Mouse (Mus musculus): ENCODE data around the gene Paqr7. TPM values are rescaled to one million over a fixed set of nuclear protein-coding genes. Genes with fewer than 3 reads are reported as not detected.

Gene Paqr7
- total and polyA plus RNA-seq, 3 experiments = 9.2 to 14.8 (median 10.3) TPM

GRCm38 (mm10) chr4:134480864-134481263, 15.6 kb upstream of the Paqr7 start:
- Histone ChIP-seq H3K36me3 (replicated peaks) (peaks cover 12% of the 10 kb centered on the region), H3K9me3 (replicated peaks) (no peaks in the 10 kb centered on the region), H3K4me1 (ENCODE audit: insufficient read depth, low read depth, low read length) (peaks cover 15% of the 10 kb centered on the region), H3K27me3 (ENCODE audit: insufficient read depth, low read length) (peaks cover 41% of the 10 kb centered on the region), H3K4me3 (ENCODE audit: low read depth, low read length) (no peak overlapping the region)
- DNase-seq (ENCODE audit: low spot score) = peak; percentile 41
- TF ChIP-seq CTCF (IDR thresholded peaks at IDR 0.05; ENCODE audit: low read depth, low read length) (peak; percentile 84), GATA2 (IDR thresholded peaks at IDR 0.05; ENCODE audit: borderline replicate concordance, low read depth, low read length) (no peak)
- ATAC-seq (ENCODE audit: extremely low read depth, insufficient number of reproducible peaks, low FRiP score, poor library complexity, severe bottlenecking) = no peak

GRCm38 (mm10) chr4:134481270-134481669, 15.2 kb upstream of the Paqr7 start:
- TF ChIP-seq CTCF (IDR thresholded peaks at IDR 0.05; ENCODE audit: low read depth, low read length) (no peak), POLR2AphosphoS5 (IDR thresholded peaks at IDR 0.05; ENCODE audit: insufficient replicate concordance, low read depth, low read length) (no peak), GATA2 (IDR thresholded peaks at IDR 0.05; ENCODE audit: borderline replicate concordance, low read depth, low read length) (no peak), GATA1 (IDR thresholded peaks at IDR 0.05; ENCODE audit: borderline replicate concordance, low read length) (no peak), TAL1 (conservative IDR thresholded peaks at IDR 0.05; ENCODE audit: low read depth, low read length) (no peak)
- H3K4me3 ChIP-seq (ENCODE audit: low read depth, low read length) = no peak overlapping the region
- H3K4me1 ChIP-seq (ENCODE audit: insufficient read depth, low read depth, low read length) = peaks cover 15% of the 10 kb centered on the region
- ATAC-seq (ENCODE audit: extremely low read depth, insufficient number of reproducible peaks, low FRiP score, poor library complexity, severe bottlenecking) (no peak), DNase-seq (ENCODE audit: low spot score) (no peak)
- H3K27me3 ChIP-seq (ENCODE audit: insufficient read depth, low read length) = peaks cover 42% of the 10 kb centered on the region
- H3K36me3 ChIP-seq (replicated peaks) = peaks cover 10% of the 10 kb centered on the region
- H3K9me3 ChIP-seq (replicated peaks) = no peaks in the 10 kb centered on the region

- TF ChIP-seq POLR2AphosphoS5 (IDR thresholded peaks at IDR 0.05; ENCODE audit: insufficient replicate concordance, low read depth, low read length) (no peak), TAL1 (conservative IDR thresholded peaks at IDR 0.05; ENCODE audit: low read depth, low read length) (no peak), CTCF (IDR thresholded peaks at IDR 0.05; ENCODE audit: low read depth, low read length) (no peak), GATA1 (IDR thresholded peaks at IDR 0.05; ENCODE audit: borderline replicate concordance, low read length) (no peak), GATA2 (IDR thresholded peaks at IDR 0.05; ENCODE audit: borderline replicate concordance, low read depth, low read length) (no peak)
- Histone ChIP-seq H3K36me3 (replicated peaks) (no peaks in the 10 kb centered on the region), H3K4me1 (ENCODE audit: insufficient read depth, low read depth, low read length) (peaks cover 12% of the 10 kb centered on the region), H3K9me3 (replicated peaks) (no peaks in the 10 kb centered on the region), H3K27me3 (ENCODE audit: insufficient read depth, low read length) (peaks cover 45% of the 10 kb centered on the region), H3K4me3 (ENCODE audit: low read depth, low read length) (no peak overlapping the region)
- DNase-seq (ENCODE audit: low spot score) (no peak), ATAC-seq (ENCODE audit: extremely low read depth, insufficient number of reproducible peaks, low FRiP score, poor library complexity, severe bottlenecking) (no peak)
These were observed 14.1 kb upstream of the Paqr7 start for GRCm38 (mm10) chr4:134482442-134482841.

DNA sequence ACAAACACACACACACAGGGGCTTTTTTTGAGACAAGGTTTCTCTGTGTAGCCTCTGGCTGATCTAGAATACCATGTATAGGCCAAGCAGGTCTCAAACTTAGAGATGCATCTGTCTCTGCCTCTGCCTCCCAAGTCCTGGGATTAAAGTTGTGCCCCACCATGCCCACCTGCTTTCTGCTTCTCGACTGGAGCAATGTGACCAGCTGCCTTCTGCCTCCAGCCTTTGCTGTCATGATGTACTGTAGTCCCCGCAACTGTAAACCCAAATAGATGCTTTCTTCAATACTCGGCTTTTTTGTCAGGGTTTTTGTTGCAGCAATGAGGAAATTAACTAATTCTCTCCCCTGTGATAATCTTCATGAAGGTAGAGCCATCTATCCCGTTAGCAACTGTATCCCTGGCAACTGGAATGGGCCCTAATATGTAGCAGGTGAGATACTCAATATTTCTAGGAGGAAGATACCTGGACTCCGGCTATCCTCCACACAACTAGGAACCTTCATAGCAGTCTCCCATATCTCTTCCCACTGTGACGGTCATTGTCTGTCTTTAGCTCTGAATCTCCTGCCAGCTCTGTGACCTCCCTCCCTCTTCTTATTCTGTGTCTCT, 13.3 kb upstream of the Paqr7 start:
- TF ChIP-seq POLR2AphosphoS5 (IDR thresholded peaks at IDR 0.05; ENCODE audit: insufficient replicate concordance, low read depth, low read length) (no peak), GATA1 (IDR thresholded peaks at IDR 0.05; ENCODE audit: borderline replicate concordance, low read length) (no peak), CTCF (IDR thresholded peaks at IDR 0.05; ENCODE audit: low read depth, low read length) (no peak), TAL1 (conservative IDR thresholded peaks at IDR 0.05; ENCODE audit: low read depth, low read length) (no peak), GATA2 (IDR thresholded peaks at IDR 0.05; ENCODE audit: borderline replicate concordance, low read depth, low read length) (no peak)
- no peaks in the 10 kb centered on the region for H3K36me3 ChIP-seq (replicated peaks)
- ATAC-seq (ENCODE audit: extremely low read depth, insufficient number of reproducible peaks, low FRiP score, poor library complexity, severe bottlenecking) (no peak), DNase-seq (ENCODE audit: low spot score) (no peak)
- H3K27me3 ChIP-seq (ENCODE audit: insufficient read depth, low read length) = peaks cover 52% of the 10 kb centered on the region
- no peaks in the 10 kb centered on the region for H3K9me3 ChIP-seq (replicated peaks)
- H3K4me1 ChIP-seq (ENCODE audit: insufficient read depth, low read depth, low read length) = peaks cover 11% of the 10 kb centered on the region
- no peak overlapping the region for H3K4me3 ChIP-seq (ENCODE audit: low read depth, low read length)

GRCm38 (mm10) chr4:134483696-134484095, 12.8 kb upstream of the Paqr7 start:
- Histone ChIP-seq H3K27me3 (ENCODE audit: insufficient read depth, low read length) (peaks cover 54% of the 10 kb centered on the region), H3K36me3 (replicated peaks) (no peaks in the 10 kb centered on the region), H3K9me3 (replicated peaks) (no peaks in the 10 kb centered on the region), H3K4me1 (ENCODE audit: insufficient read depth, low read depth, low read length) (peaks cover 8% of the 10 kb centered on the region), H3K4me3 (ENCODE audit: low read depth, low read length) (no peak overlapping the region)
- TF ChIP-seq CTCF (IDR thresholded peaks at IDR 0.05; ENCODE audit: low read depth, low read length) (no peak), GATA2 (IDR thresholded peaks at IDR 0.05; ENCODE audit: borderline replicate concordance, low read depth, low read length) (no peak), GATA1 (IDR thresholded peaks at IDR 0.05; ENCODE audit: borderline replicate concordance, low read length) (no peak), TAL1 (conservative IDR thresholded peaks at IDR 0.05; ENCODE audit: low read depth, low read length) (no peak), POLR2AphosphoS5 (IDR thresholded peaks at IDR 0.05; ENCODE audit: insufficient replicate concordance, low read depth, low read length) (no peak)
- no peak for ATAC-seq (ENCODE audit: extremely low read depth, insufficient number of reproducible peaks, low FRiP score, poor library complexity, severe bottlenecking)
- DNase-seq (ENCODE audit: low spot score) = no peak

DNA sequence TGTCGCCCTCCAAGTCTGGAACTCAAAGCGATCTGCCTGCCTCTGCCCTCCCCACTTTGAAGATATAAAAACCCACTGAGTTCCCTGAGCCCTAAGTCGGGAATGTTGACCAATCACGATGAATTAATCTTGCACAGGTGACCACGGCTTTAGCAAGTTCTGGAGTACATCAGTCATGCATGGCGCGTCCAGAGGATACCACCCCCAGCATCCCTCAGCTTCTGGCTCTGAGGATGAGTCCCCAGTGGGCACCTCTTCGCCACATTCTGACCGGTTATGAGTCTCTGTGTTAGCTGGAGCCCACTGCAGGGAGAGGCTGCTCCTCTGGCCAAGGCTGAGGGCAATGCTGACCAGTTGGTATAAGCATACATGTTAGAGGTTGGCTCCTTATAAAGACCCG, 12.3 kb upstream of the Paqr7 start:
- H3K4me1 ChIP-seq (ENCODE audit: insufficient read depth, low read depth, low read length) = peaks cover 8% of the 10 kb centered on the region
- ATAC-seq (ENCODE audit: extremely low read depth, insufficient number of reproducible peaks, low FRiP score, poor library complexity, severe bottlenecking) (no peak), DNase-seq (ENCODE audit: low spot score) (no peak)
- no peaks in the 10 kb centered on the region for H3K9me3 ChIP-seq (replicated peaks)
- peaks cover 54% of the 10 kb centered on the region for H3K27me3 ChIP-seq (ENCODE audit: insufficient read depth, low read length)
- no peak overlapping the region for H3K4me3 ChIP-seq (ENCODE audit: low read depth, low read length)
- no peaks in the 10 kb centered on the region for H3K36me3 ChIP-seq (replicated peaks)
- no peak for TF ChIP-seq GATA2 (IDR thresholded peaks at IDR 0.05; ENCODE audit: borderline replicate concordance, low read depth, low read length)
- TF ChIP-seq CTCF (IDR thresholded peaks at IDR 0.05; ENCODE audit: low read depth, low read length) = no peak
- no peak for TF ChIP-seq TAL1 (conservative IDR thresholded peaks at IDR 0.05; ENCODE audit: low read depth, low read length)
- TF ChIP-seq POLR2AphosphoS5 (IDR thresholded peaks at IDR 0.05; ENCODE audit: insufficient replicate concordance, low read depth, low read length) = no peak
- TF ChIP-seq GATA1 (IDR thresholded peaks at IDR 0.05; ENCODE audit: borderline replicate concordance, low read length) = no peak

Measured in G1E (cell line).